Mouse (Mus musculus): ENCODE measurements around the gene Pde6h.

- TF ChIP-seq EP300 (IDR thresholded peaks at IDR 0.05; ENCODE audit: low read depth): no peak
- no peak for TF ChIP-seq CTCF (IDR thresholded peaks at IDR 0.05; ENCODE audit: low read depth)
Measured at GRCm38 (mm10) chr6:136917885-136918284, 5.7 kb upstream of the Pde6h start.

Data from heart, postnatal 0 days (tissue).